Mouse (Mus musculus) liver, postnatal 0 days (tissue): ENCODE results near the gene Vwc2. TPM values are rescaled to one million over a fixed set of nuclear protein-coding genes. Genes with fewer than 3 reads are reported as not detected.

Experiments
- ATAC-seq: fragments of 200-750 bp; cut with Nextera tagmentation; 2 replicates; pipeline ENCODE4 v1.8.0; 2017; ENCODE audit warnings: mild to moderate bottlenecking, moderate library complexity
- DNase-seq: peaks from one replicate; pipeline ENCODE4 v3.0.0-alpha.2; 2016
- H3K27ac ChIP-seq: fragments of 300-500 bp; sonication (generic); 2 replicates; pipeline ENCODE4 v1.5.1; 2014; ENCODE audit warnings: antibody characterized with exemption, moderate library complexity, mild to moderate bottlenecking, low read depth
- H3K27me3 ChIP-seq: fragments of 300-500 bp; sonication (generic); 2 replicates; pipeline ENCODE4 v1.6.1; 2014; ENCODE audit warnings: low read length, control low read depth, mixed read lengths; ENCODE audit not compliant: insufficient read depth
- H3K36me3 ChIP-seq: fragments of 300-500 bp; sonication (generic); replicated peaks from 2 replicates; pipeline ENCODE4 v1.6.1; 2014; ENCODE audit warnings: mild to moderate bottlenecking, control low read depth, low read length, moderate library complexity, mixed read lengths; ENCODE audit not compliant: insufficient read depth
- H3K4me1 ChIP-seq: fragments of 300-500 bp; sonication (generic); 2 replicates; pipeline ENCODE4 v1.6.1; 2014; ENCODE audit warnings: antibody characterized with exemption, mild to moderate bottlenecking, control low read depth; ENCODE audit not compliant: insufficient read depth
- H3K4me2 ChIP-seq: fragments of 300-500 bp; sonication (generic); 2 replicates; pipeline ENCODE4 v1.6.1; 2014; ENCODE audit warnings: low read depth, mild to moderate bottlenecking, low read length, moderate library complexity, mixed read lengths
- H3K4me3 ChIP-seq: fragments of 300-500 bp; sonication (generic); 2 replicates; pipeline ENCODE4 v1.5.1; 2014; ENCODE audit warnings: low read depth, low read length
- H3K9ac ChIP-seq: fragments of 300-500 bp; sonication (generic); replicated peaks from 2 replicates; pipeline ENCODE4 v1.6.1; 2014; ENCODE audit warnings: mild to moderate bottlenecking, moderate library complexity
- H3K9me3 ChIP-seq: fragments of 300-500 bp; sonication (generic); 2 replicates; pipeline ENCODE4 v1.6.1; 2016; ENCODE audit warnings: mild to moderate bottlenecking, control low read depth, low read length, mixed read lengths
- CTCF ChIP-seq: sonication (generic); IDR thresholded peaks from 2 replicates; pipeline ENCODE4 v1.5.1; 2016; ENCODE audit warnings: antibody characterized with exemption, low read depth
- EP300 ChIP-seq: IDR thresholded peaks from 2 replicates; pipeline ENCODE4 v1.6.1; 2016; ENCODE audit warnings: antibody characterized with exemption, low read depth, mild to moderate bottlenecking
- WGBS: fragments of 180-500 bp; shearing (Covaris S2); extraction: QIAGEN DNeasy Blood & Tissue Kit; methylation state at CpG from one replicate; pipeline ENCODE4 v1.1.7; 2014; ENCODE audit not compliant: insufficient replicate concordance; 5-methylcytosine and 5-hydroxymethylcytosine counted together
- polyA plus RNA-seq: library from polyadenylated mRNA; unstranded; fragments of >200 nt; fragmentation: Nextera tagmentation; extraction: Ambion mirVana; gene quantifications from 2 replicates; pipeline ENCODE4 v1.2.1, GENCODE M21; 2015

The Vwc2 gene
- polyA plus RNA-seq, 1 experiment from 2014 or later, result not detected

- no peak for ATAC-seq
- Histone ChIP-seq H3K36me3 (no peaks in the 10 kb centered on the region), H3K9ac (no peak overlapping the region), H3K9me3 (no peaks in the 10 kb centered on the region), H3K4me1 (no peaks in the 10 kb centered on the region), H3K27me3 (no peaks in the 10 kb centered on the region), H3K4me2 (no peak overlapping the region), H3K4me3 (no peak overlapping the region), H3K27ac (no peak overlapping the region)
- TF ChIP-seq CTCF (peak; percentile 54), EP300 (no peak)
- DNase-seq, result no peak
- 53% methylated on average over 14 of the region's 14 CpGs for WGBS
Measured at GRCm38 (mm10) chr11:11131414-11132077, 17.5 kb downstream of the Vwc2 start.

DNA sequence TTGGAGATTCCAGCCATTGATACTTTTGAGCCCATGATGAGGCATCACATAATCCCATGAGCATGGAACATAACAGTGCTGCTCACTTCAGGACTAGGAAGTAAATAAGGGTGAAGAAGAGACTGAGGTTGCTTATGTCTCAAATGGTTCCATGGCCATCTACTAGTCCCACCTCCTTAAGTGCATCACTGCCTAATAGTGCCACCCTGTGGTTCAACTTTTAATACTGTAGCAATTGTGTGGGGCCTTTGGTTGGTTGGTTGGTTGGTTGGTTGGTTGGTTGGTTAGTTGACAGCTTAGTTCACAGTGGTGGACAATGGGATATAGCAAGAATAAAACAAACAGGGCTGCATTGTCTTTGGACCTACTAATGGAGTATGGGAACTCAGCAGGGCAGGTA is 26.6 kb downstream of the Vwc2 start:
- Histone ChIP-seq H3K4me2 (no peak overlapping the region), H3K4me1 (no peaks in the 10 kb centered on the region), H3K9ac (no peak overlapping the region), H3K27me3 (no peaks in the 10 kb centered on the region), H3K36me3 (no peaks in the 10 kb centered on the region), H3K9me3 (no peaks in the 10 kb centered on the region), H3K4me3 (no peak overlapping the region), H3K27ac (no peak overlapping the region)
- TF ChIP-seq EP300, result no peak
- no peak for TF ChIP-seq CTCF
- DNase-seq, result no peak
- no peak for ATAC-seq

DNA sequence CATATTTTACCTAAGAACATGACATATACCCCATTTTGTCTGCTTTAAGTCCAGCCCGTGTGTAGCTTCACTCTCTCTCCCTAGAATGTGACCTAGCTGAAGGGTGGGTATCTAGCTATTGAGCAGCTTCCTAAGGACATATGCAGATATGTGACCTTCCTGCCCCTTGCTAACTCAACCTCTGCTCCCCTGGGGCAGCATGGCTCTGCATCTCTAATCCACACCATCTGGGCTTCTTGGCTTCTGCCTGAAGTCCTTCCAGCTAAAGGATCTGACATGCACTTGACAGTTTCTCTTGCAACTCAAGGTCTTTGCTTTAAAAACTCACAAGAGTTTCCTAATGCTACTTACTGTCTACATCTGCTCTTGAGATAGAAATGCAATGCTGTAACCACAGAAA is 38.7 kb downstream of the Vwc2 start:
- no peaks in the 10 kb centered on the region for H3K27me3 ChIP-seq
- no peaks in the 10 kb centered on the region for H3K9me3 ChIP-seq
- H3K4me2 ChIP-seq, result no peak overlapping the region
- no peaks in the 10 kb centered on the region for H3K4me1 ChIP-seq
- 57% methylated on average over 1 of the region's 1 CpGs for WGBS
- no peak overlapping the region for H3K27ac ChIP-seq
- H3K9ac ChIP-seq, result no peak overlapping the region
- ATAC-seq (no peak), DNase-seq (no peak)
- no peak overlapping the region for H3K4me3 ChIP-seq
- TF ChIP-seq CTCF, result no peak
- TF ChIP-seq EP300, result no peak
- H3K36me3 ChIP-seq, result no peaks in the 10 kb centered on the region

DNA sequence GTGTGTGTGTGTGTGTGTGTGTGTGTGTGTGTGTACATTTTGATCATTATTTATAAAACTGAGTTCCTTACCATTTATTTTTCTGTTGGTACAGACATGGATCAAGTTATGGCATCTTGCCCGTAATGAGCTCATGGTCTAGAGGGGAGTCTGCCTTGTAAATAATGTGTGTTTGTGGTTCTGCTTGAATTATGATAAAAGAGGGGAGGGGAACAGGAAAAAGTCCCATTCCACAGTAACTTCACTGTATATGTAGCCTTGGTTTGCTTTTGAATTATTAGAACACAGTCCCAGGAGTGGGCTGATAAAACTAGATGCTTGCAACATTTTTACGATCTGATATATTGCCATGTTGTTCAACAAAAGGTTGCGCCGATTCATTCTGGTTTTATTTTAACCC is 57.4 kb downstream of the Vwc2 start:
- WGBS, result 87% methylated on average over 4 of the region's 4 CpGs
- Histone ChIP-seq H3K27me3 (no peaks in the 10 kb centered on the region), H3K36me3 (no peaks in the 10 kb centered on the region), H3K4me1 (no peaks in the 10 kb centered on the region), H3K9ac (no peak overlapping the region), H3K9me3 (no peaks in the 10 kb centered on the region), H3K27ac (no peak overlapping the region), H3K4me2 (no peak overlapping the region), H3K4me3 (no peak overlapping the region)
- DNase-seq (no peak), ATAC-seq (no peak)
- TF ChIP-seq EP300 (no peak), CTCF (no peak)

- Histone ChIP-seq H3K36me3 (no peaks in the 10 kb centered on the region), H3K4me1 (no peaks in the 10 kb centered on the region), H3K9me3 (no peaks in the 10 kb centered on the region), H3K4me2 (no peak overlapping the region), H3K9ac (no peak overlapping the region), H3K27me3 (no peaks in the 10 kb centered on the region), H3K4me3 (no peak overlapping the region), H3K27ac (no peak overlapping the region)
- WGBS, result 66% methylated on average over 2 of the region's 2 CpGs
- ATAC-seq, result no peak
- TF ChIP-seq CTCF (no peak), EP300 (no peak)
- no peak for DNase-seq
Measured at GRCm38 (mm10) chr11:11175259-11175658, 61.2 kb downstream of the Vwc2 start.

- H3K9me3 ChIP-seq, result no peaks in the 10 kb centered on the region
- H3K27ac ChIP-seq, result no peak overlapping the region
- 73% methylated on average over 2 of the region's 2 CpGs for WGBS
- no peak overlapping the region for H3K4me3 ChIP-seq
- no peaks in the 10 kb centered on the region for H3K36me3 ChIP-seq
- no peak overlapping the region for H3K9ac ChIP-seq
- H3K4me2 ChIP-seq, result no peak overlapping the region
- H3K4me1 ChIP-seq, result no peaks in the 10 kb centered on the region
- no peak for TF ChIP-seq EP300
- DNase-seq (no peak), ATAC-seq (no peak)
- no peaks in the 10 kb centered on the region for H3K27me3 ChIP-seq
Measured at GRCm38 (mm10) chr11:11182705-11183104, 68.7 kb downstream of the Vwc2 start.

DNA sequence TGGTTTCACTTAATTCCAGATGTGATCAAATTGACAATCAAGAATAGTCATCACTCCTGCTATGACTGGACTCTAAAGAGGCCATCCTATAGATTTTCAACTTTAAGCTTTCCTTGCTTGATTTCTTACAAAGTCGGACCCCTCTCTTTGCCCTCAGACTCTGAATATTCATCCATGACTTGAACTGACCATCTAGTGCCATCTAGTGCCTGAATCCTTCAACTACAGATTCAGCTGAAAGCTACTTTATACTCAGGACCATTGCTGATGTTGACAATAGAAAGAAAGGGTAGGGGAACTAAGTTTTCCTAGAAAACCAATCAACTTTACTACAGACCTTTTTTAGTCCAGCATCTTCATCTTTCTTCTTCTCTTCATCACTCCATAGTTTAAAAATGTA is 109.1 kb downstream of the Vwc2 start:
- no peak overlapping the region for H3K27ac ChIP-seq
- H3K9ac ChIP-seq, result no peak overlapping the region
- TF ChIP-seq CTCF, result peak; percentile 45
- no peak for TF ChIP-seq EP300
- ATAC-seq, result no peak
- 22% methylated on average over 1 of the region's 1 CpGs for WGBS
- no peaks in the 10 kb centered on the region for H3K4me1 ChIP-seq
- H3K27me3 ChIP-seq, result no peaks in the 10 kb centered on the region
- H3K4me2 ChIP-seq, result no peak overlapping the region
- H3K4me3 ChIP-seq, result no peak overlapping the region
- H3K9me3 ChIP-seq, result no peaks in the 10 kb centered on the region
- no peaks in the 10 kb centered on the region for H3K36me3 ChIP-seq
- DNase-seq, result no peak
